In genomic region chr2:163381246-163381645, GRCm38 (mm10) we compare ENCODE assay signal across 30 mouse cellular contexts. TPM values are rescaled to one million over a fixed set of nuclear protein-coding genes. Genes with fewer than 3 reads are reported as not detected.
A peak's percentile ranks its signal among the peaks of the same experiment; 100 is the strongest.
DNase-seq lines count a peak whose midpoint lies in the region; ATAC-seq and TF ChIP-seq lines count a peak whose summit lies in the region.
"Had no signal": no experiment of that assay in that cellular context is flagged by ENCODE, and none has a peak within 500 bp of the region (broad histone marks: within the 10 kb centered on the region; RNA-seq: fewer than 3 reads in every experiment).

No protein-coding gene starts in this region.

- no peaks in the 10 kb centered on the region for H3K9me3 ChIP-seq in heart, embryonic 11.5 days (replicated peaks; ENCODE audit: control insufficient read depth, low read length)
- H3K9me3 ChIP-seq in heart, postnatal 0 days (replicated peaks; ENCODE audit: control insufficient read depth, low read length): no peaks in the 10 kb centered on the region
- H3K9me3 ChIP-seq: forebrain, embryonic 12.5 days; hindbrain, embryonic 10.5 days; hindbrain, embryonic 15.5 days; kidney, embryonic 15.5 days had no signal

- peaks cover 6% of the 10 kb centered on the region for H3K27me3 ChIP-seq in heart, embryonic 11.5 days (ENCODE audit: control insufficient read depth, insufficient read depth, low read length)
- H3K27me3 ChIP-seq in heart, postnatal 0 days (ENCODE audit: control insufficient read depth, insufficient read depth, low read length): no peaks in the 10 kb centered on the region

- ATAC-seq in heart, embryonic 11.5 days (replicated peaks; ENCODE audit: insufficient number of reproducible peaks, low FRiP score, low TSS enrichment): no peak
- no peak for ATAC-seq in heart, postnatal 0 days (ENCODE audit: insufficient read depth, low read depth)
- ATAC-seq: activated CD4-positive, CD25-positive, alpha-beta regulatory T cell, adult 4 months; inflammation-experienced regulatory T-cells, adult 6 months had no signal

- H3K4me2 ChIP-seq in heart, embryonic 11.5 days: no peak overlapping the region
- no peak overlapping the region for H3K4me2 ChIP-seq in heart, postnatal 0 days (ENCODE audit: low read depth, low read length)
- H3K4me2 ChIP-seq: forebrain, embryonic 12.5 days; hindbrain, embryonic 15.5 days; kidney, embryonic 15.5 days; lung, embryonic 14.5 days had no signal

- TF ChIP-seq EP300 in heart, postnatal 0 days (IDR thresholded peaks at IDR 0.05; ENCODE audit: low read depth): no peak

- no peak for DNase-seq in heart, postnatal 10 days
- DNase-seq in heart, postnatal 0 days (ENCODE audit: low spot score): no peak
- DNase-seq in heart, postnatal 25 days (ENCODE audit: low spot score): no peak
- peak; percentile 17 for DNase-seq in retina, postnatal 7 days (ENCODE audit: low read depth, low spot score)
- DNase-seq in urinary bladder, postnatal 10 days (ENCODE audit: low spot score): no peak
- DNase-seq: adrenal gland, adult 2 months; adrenal gland, postnatal 36 days; B cell, adult 2 months; cerebellum, adult 9-10 months; heart, adult 11 months; kidney, adult 18-20 months; kidney, postnatal 25 days; liver; lung, embryonic 14.5 days; lung, postnatal 14 days; midbrain, embryonic 14.5 days; right cerebral cortex, postnatal 4 days; thymus, postnatal 4 days had no signal

- intact Hi-C loops in heart, postnatal 10 days (cut with DNase I): no loop called here
- intact Hi-C loops in heart, postnatal 25 days (cut with DNase I): no loop called here

- no peak overlapping the region for H3K4me3 ChIP-seq in heart, embryonic 11.5 days (ENCODE audit: low read depth, low read length)
- no peak overlapping the region for H3K4me3 ChIP-seq in heart, postnatal 0 days (ENCODE audit: low read depth, low read length)
- H3K4me3 ChIP-seq: erythroblast, embryonic 14.5 days; forebrain, embryonic 12.5 days; hindbrain, embryonic 10.5 days; hindbrain, embryonic 15.5 days; kidney, embryonic 15.5 days had no signal

- 0 out of 2 replicates have a peak overlapping the region, but pooled peaks have one; percentile 6 for H3K9ac ChIP-seq in heart, embryonic 11.5 days (ENCODE audit: low read depth, low read length)
- H3K9ac ChIP-seq in heart, postnatal 0 days (replicated peaks; ENCODE audit: low read depth, low read length): no peak overlapping the region
- H3K9ac ChIP-seq: forebrain, embryonic 12.5 days; hindbrain, embryonic 15.5 days; kidney, embryonic 15.5 days; liver, embryonic 14.5 days; lung, embryonic 14.5 days had no signal

- no peaks in the 10 kb centered on the region for H3K36me3 ChIP-seq in heart, embryonic 11.5 days (ENCODE audit: control insufficient read depth, insufficient read depth, low read length)
- H3K36me3 ChIP-seq in heart, postnatal 0 days (replicated peaks; ENCODE audit: control insufficient read depth, insufficient read depth, low read length): peaks cover 8% of the 10 kb centered on the region; the same call in 1 of the 2 replicates
- H3K36me3 ChIP-seq: forebrain, embryonic 12.5 days; hindbrain, embryonic 10.5 days; hindbrain, embryonic 15.5 days; kidney, embryonic 15.5 days had no signal

- peaks cover 63% of the 10 kb centered on the region for H3K4me1 ChIP-seq in heart, embryonic 11.5 days (ENCODE audit: control insufficient read depth, insufficient read depth, low read length)
- peaks cover 53% of the 10 kb centered on the region for H3K4me1 ChIP-seq in heart, postnatal 0 days (ENCODE audit: control insufficient read depth, insufficient read depth)
- H3K4me1 ChIP-seq: forebrain, embryonic 12.5 days; hindbrain, embryonic 15.5 days; kidney, embryonic 15.5 days had no signal

- peak overlapping the region; percentile 46; the same call in 1 of the 2 replicates for H3K27ac ChIP-seq in heart, embryonic 11.5 days (ENCODE audit: low read depth, low read length)
- H3K27ac ChIP-seq in heart, postnatal 0 days (ENCODE audit: low read depth): peak overlapping the region; percentile 68
- H3K27ac ChIP-seq: forebrain, embryonic 12.5 days; hindbrain, embryonic 10.5 days; hindbrain, embryonic 15.5 days; kidney, embryonic 15.5 days; liver, embryonic 14.5 days had no signal

- TF ChIP-seq CTCF in heart, postnatal 0 days (IDR thresholded peaks at IDR 0.05; ENCODE audit: low read depth): no peak

- 87% methylated on average over 8 of the region's 8 CpGs for WGBS in heart, embryonic 11.5 days (ENCODE audit: insufficient replicate concordance)
- 64% methylated on average over 8 of the region's 8 CpGs for WGBS in heart, postnatal 0 days

RNA-seq across cellular contexts. Expression of gene Jph2, which starts 16.5 kb away (rescaled TPM):
- polyA plus RNA-seq in heart, embryonic 11.5 days (2014; fragmentation: Nextera tagmentation; extraction: Ambion mirVana): 19.5 and 22.7 TPM in 2 replicates
- total RNA-seq in heart, postnatal 10 days (2021): 100 to 1,000 TPM; 378 to 449 TPM
- total RNA-seq in heart, postnatal 0 days (2014; rRNA removed; ENCODE audit: low replicate concordance): 215 and 246 TPM in 2 replicates
- polyA plus RNA-seq in heart, postnatal 0 days (2015; fragmentation: Nextera tagmentation; extraction: Ambion mirVana): 47.3 and 61.7 TPM in 2 replicates
- 100 to 1,000 TPM; 374 to 418 TPM for total RNA-seq in heart, postnatal 25 days (2021)
- total RNA-seq: common myeloid progenitor, adult 5-6 weeks; monocyte, adult 5-6 weeks had no signal
- polyA plus RNA-seq: activated CD4-positive, CD25-positive, alpha-beta regulatory T cell, adult 4 months; erythroblast, embryonic 14.5 days; inflammation-experienced regulatory T-cells, adult 6 months had no signal

RNA-seq across cellular contexts. Expression of gene Oser1, which starts 43.3 kb away (rescaled TPM):
- polyA plus RNA-seq in heart, embryonic 11.5 days (2014; fragmentation: Nextera tagmentation; extraction: Ambion mirVana): 60.8 and 64.1 TPM in 2 replicates
- 10 to 100 TPM; 21.3 to 24.4 TPM for total RNA-seq in heart, postnatal 10 days (2021)
- 23.8 and 28.9 TPM in 2 replicates for total RNA-seq in heart, postnatal 0 days (2014; rRNA removed; ENCODE audit: low replicate concordance)
- 41.4 and 45.1 TPM in 2 replicates for polyA plus RNA-seq in heart, postnatal 0 days (2015; fragmentation: Nextera tagmentation; extraction: Ambion mirVana)
- 10 to 100 TPM; 21.0 to 21.6 TPM for total RNA-seq in heart, postnatal 25 days (2021)

RNA-seq across cellular contexts. Expression of gene Gdap1l1, which starts 57.0 kb away (rescaled TPM):
- polyA plus RNA-seq in heart, embryonic 11.5 days (2014; fragmentation: Nextera tagmentation; extraction: Ambion mirVana): 0.31 and 0.64 TPM in 2 replicates
- not detected for total RNA-seq in heart, postnatal 10 days (2021)
- total RNA-seq in heart, postnatal 0 days (2014; rRNA removed; ENCODE audit: low replicate concordance): not detected in 2 replicates
- 0.10 TPM in 1 of 2 replicates, not detected in the other for polyA plus RNA-seq in heart, postnatal 0 days (2015; fragmentation: Nextera tagmentation; extraction: Ambion mirVana)
- not detected for total RNA-seq in heart, postnatal 25 days (2021)
- total RNA-seq: gastrocnemius, postnatal 25 days; monocyte, adult 5-6 weeks had no signal
- polyA plus RNA-seq: activated CD4-positive, CD25-positive, alpha-beta regulatory T cell, adult 4 months; erythroblast, embryonic 14.5 days had no signal
